Mouse (Mus musculus) heart, embryonic 11.5 days (tissue): ENCODE data around the gene Spns2. TPM values are rescaled to one million over a fixed set of nuclear protein-coding genes. Genes with fewer than 3 reads are reported as not detected.

ENCODE experiments used
- ATAC-seq: fragments of 200-750 bp; cut with Nextera tagmentation; replicated peaks from 2 replicates; pipeline ENCODE4 v1.8.0; 2017; ENCODE audit warnings: moderate library complexity; ENCODE audit not compliant: insufficient number of reproducible peaks, low FRiP score, low TSS enrichment
- H3K27ac ChIP-seq: fragments of 300-500 bp; sonication (generic); 2 replicates; pipeline ENCODE4 v1.5.1; 2014; ENCODE audit warnings: mild to moderate bottlenecking, low read depth, low read length
- H3K27me3 ChIP-seq: fragments of 300-500 bp; sonication (generic); 2 replicates; pipeline ENCODE4 v1.6.1; 2014; ENCODE audit warnings: mild to moderate bottlenecking, low read length, mixed read lengths; ENCODE audit not compliant: control insufficient read depth, insufficient read depth
- H3K36me3 ChIP-seq: fragments of 300-500 bp; sonication (generic); 2 replicates; pipeline ENCODE4 v1.6.1; 2014; ENCODE audit warnings: mild to moderate bottlenecking, low read length, moderate library complexity, mixed read lengths; ENCODE audit not compliant: control insufficient read depth, insufficient read depth
- H3K4me1 ChIP-seq: fragments of 300-500 bp; sonication (generic); 2 replicates; pipeline ENCODE4 v1.6.1; 2014; ENCODE audit warnings: low read length; ENCODE audit not compliant: control insufficient read depth, insufficient read depth
- H3K4me2 ChIP-seq: fragments of 300-500 bp; sonication (generic); 2 replicates; pipeline ENCODE4 v1.6.1; 2014; ENCODE audit warnings: mild to moderate bottlenecking, moderate library complexity
- H3K4me3 ChIP-seq: fragments of 300-500 bp; sonication (generic); 2 replicates; pipeline ENCODE4 v1.5.1; 2014; ENCODE audit warnings: low read depth, low read length
- H3K9ac ChIP-seq: fragments of 300-500 bp; sonication (generic); 2 replicates; pipeline ENCODE4 v1.6.1; 2014; ENCODE audit warnings: mild to moderate bottlenecking, low read depth, low read length, moderate library complexity
- H3K9me3 ChIP-seq: fragments of 300-500 bp; sonication (generic); replicated peaks from 2 replicates; pipeline ENCODE4 v1.6.1; 2016; ENCODE audit warnings: low read length; ENCODE audit not compliant: control insufficient read depth
- WGBS: fragments of 180-500 bp; shearing (Covaris S2); extraction: QIAGEN DNeasy Blood & Tissue Kit; methylation state at CpG from one replicate; pipeline ENCODE4 v1.1.7; 2014; ENCODE audit not compliant: insufficient replicate concordance; 5-methylcytosine and 5-hydroxymethylcytosine counted together
- polyA plus RNA-seq: library from polyadenylated mRNA; unstranded; fragments of >200 nt; fragmentation: Nextera tagmentation; extraction: Ambion mirVana; gene quantifications from 2 replicates; pipeline ENCODE4 v1.2.1, GENCODE M21; 2014

Gene Spns2
- polyA plus RNA-seq, 1 experiment from 2014 or later: 4.6 TPM

DNA sequence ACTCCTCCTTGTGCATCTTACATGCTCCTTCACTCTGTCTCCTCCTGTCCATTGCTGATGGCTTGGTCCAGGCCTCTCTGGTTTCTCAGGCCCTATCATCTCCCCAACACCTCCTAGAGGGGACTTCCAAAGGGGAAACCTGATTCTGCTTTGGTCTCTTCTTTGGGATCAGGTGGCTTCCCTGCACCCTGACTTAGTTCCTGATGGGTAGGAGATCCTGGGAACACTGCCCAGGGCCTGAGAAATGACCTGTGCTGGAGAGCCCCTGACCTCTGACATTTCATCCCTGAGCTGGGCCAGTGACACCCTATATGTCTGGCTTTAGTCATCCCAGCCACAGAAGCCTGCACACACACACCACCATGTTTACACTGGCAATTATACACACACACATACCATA lies 17.9 kb upstream of the Spns2 start:
- Histone ChIP-seq H3K27me3 (no peaks in the 10 kb centered on the region), H3K4me2 (no peak overlapping the region), H3K36me3 (no peaks in the 10 kb centered on the region), H3K9ac (no peak overlapping the region), H3K4me1 (peaks cover 14% of the 10 kb centered on the region), H3K27ac (no peak overlapping the region), H3K9me3 (no peaks in the 10 kb centered on the region), H3K4me3 (no peak overlapping the region)
- no peak for ATAC-seq

DNA sequence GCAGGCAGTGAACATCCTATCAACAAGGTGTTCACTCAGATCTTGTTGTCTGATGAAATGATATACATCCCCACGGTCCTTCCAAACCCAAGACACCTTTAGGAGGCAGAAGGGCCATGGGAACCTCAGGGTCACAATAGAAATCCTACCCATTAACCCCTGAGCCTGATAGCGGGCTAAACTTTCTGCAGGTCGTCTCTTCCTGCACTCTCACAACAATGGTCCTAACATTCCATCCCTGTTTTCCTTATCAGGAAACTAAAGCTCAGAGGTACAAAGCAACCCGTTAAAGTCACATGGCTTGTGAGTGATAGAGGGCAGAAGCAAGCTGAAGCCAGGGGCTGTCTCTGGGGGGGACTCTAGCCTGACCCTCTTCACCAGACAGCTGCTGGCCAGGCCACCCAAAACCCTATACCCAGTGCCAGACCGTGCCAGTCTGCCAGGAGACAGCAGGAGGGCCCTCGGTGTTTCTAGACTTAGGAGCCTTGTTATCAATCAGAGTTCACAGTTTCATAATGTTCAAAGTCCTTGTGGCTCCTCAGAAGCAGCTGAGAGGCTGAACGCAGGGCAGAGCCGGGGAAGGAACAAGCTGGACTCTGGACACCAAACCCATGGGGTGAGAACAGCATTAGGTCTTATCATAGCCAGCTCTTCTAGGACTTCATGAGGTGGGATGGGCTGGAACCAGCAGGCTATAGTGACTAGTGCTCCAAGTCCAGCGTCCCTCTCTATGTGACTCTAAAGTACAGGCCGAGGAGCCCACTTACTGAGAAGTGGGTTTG lies 14.5 kb upstream of the Spns2 start:
- H3K9me3 ChIP-seq: no peaks in the 10 kb centered on the region
- no peaks in the 10 kb centered on the region for H3K36me3 ChIP-seq
- no peaks in the 10 kb centered on the region for H3K27me3 ChIP-seq
- H3K4me3 ChIP-seq: no peak overlapping the region
- no peak overlapping the region for H3K4me2 ChIP-seq
- peaks cover 25% of the 10 kb centered on the region for H3K4me1 ChIP-seq
- no peak overlapping the region for H3K9ac ChIP-seq
- no peak for ATAC-seq
- no peak overlapping the region for H3K27ac ChIP-seq
- WGBS: 42% methylated on average over 10 of the region's 10 CpGs

DNA sequence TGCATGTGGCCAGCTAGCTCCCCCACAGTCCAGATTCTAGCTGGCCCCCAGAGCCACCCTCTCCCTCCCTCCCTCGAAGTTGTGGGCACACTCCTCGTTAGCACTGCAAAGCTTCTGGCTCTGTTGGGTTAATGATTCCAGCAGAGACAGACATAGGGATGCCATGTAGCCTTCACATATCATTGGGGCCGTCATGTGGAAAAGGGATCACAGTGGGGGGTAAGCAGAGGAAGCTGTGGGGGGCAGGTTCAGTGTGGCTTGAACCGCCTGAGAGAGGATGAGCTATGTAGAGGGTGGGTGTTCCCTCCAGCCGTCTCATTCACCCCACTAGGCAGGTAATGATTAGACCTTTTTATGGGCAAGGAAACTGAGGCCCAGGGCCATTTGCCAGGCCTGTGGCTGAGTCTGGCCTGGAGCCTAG lies 13.8 kb upstream of the Spns2 start:
- Histone ChIP-seq H3K4me1 (peaks cover 25% of the 10 kb centered on the region), H3K36me3 (no peaks in the 10 kb centered on the region), H3K9me3 (no peaks in the 10 kb centered on the region), H3K4me3 (no peak overlapping the region), H3K4me2 (no peak overlapping the region), H3K27me3 (no peaks in the 10 kb centered on the region), H3K9ac (no peak overlapping the region), H3K27ac (no peak overlapping the region)
- 39% methylated on average over 5 of the region's 5 CpGs for WGBS
- ATAC-seq: no peak

DNA sequence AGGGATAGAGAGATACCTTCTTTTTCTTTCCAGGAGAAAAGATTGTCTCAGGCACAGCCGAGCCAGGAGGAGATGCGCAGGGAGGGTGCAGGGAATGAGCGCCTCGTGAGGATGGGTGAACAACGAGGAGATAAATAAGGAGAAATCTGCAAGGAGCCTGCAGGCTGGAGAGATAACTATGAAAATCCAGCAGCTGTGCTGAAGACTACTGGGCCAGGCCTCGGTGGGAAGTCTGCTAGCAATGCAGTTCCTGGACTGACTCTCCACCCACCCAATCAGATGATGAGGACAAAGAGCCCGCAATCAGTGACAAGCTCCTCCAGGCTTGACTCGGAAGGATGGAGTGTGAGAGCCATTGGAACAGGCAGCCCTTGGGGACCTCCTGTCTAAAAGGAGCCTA lies 12.5 kb upstream of the Spns2 start:
- Histone ChIP-seq H3K9ac (no peak overlapping the region), H3K4me3 (no peak overlapping the region), H3K4me2 (no peak overlapping the region), H3K9me3 (no peaks in the 10 kb centered on the region), H3K27me3 (no peaks in the 10 kb centered on the region), H3K27ac (no peak overlapping the region), H3K36me3 (no peaks in the 10 kb centered on the region), H3K4me1 (peaks cover 25% of the 10 kb centered on the region)
- WGBS: 12% methylated on average over 8 of the region's 8 CpGs
- ATAC-seq: no peak

DNA sequence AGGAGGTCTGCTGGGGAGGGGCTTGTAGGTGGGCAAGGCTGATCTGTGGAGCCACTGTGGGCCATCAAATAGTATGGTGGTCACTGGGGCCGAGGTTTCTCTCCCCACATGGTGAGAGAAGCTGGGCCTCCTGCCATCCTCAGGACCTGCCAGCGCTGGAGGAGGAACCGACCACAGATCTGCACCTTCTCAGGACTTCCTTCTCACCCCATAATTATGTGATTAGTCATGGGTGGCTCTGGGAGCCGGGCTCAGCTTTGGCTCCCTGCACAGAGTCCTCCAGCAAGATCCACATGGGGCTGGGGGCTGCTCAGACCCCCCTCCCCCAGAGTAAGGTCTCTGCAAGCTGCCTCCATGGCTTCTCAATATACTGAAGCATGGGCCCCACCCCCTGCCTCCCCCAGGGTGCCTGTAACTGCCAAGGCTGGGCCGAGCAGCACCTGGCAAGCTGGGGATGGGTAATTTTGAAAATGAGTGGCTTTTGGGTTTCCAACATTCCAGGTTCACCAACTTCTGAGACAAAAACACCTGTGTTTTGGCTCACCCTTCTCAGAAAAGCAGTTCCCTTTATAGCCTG lies 11.8 kb upstream of the Spns2 start:
- no peak overlapping the region for H3K4me2 ChIP-seq
- no peaks in the 10 kb centered on the region for H3K9me3 ChIP-seq
- peaks cover 25% of the 10 kb centered on the region for H3K4me1 ChIP-seq
- no peak; the same call in 1 of the 2 replicates for ATAC-seq
- H3K4me3 ChIP-seq: no peak overlapping the region
- no peaks in the 10 kb centered on the region for H3K36me3 ChIP-seq
- H3K9ac ChIP-seq: no peak overlapping the region
- WGBS: 26% methylated on average over 5 of the region's 5 CpGs
- no peak overlapping the region for H3K27ac ChIP-seq
- H3K27me3 ChIP-seq: peaks cover under 1% of the 10 kb centered on the region; the same call in 1 of the 2 replicates

DNA sequence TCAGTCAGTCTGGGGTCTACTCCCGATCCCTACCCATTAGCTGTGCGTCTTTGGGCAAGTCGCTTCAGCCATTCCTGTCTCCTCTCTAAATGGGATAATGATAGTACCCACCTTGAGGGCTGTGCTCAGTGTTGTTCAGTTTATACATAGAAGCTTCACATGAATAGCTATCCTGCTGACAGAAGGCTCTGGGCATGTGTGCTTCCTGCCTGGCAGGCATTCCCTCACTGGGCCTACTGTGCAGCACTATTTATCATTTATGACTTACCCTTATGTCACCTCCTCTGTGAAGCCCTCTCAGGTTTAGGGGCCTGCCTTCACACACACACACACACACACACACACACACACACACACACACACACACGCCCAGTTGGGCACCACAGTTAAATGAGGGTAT lies 10.4 kb upstream of the Spns2 start:
- H3K4me2 ChIP-seq: no peak overlapping the region
- no peak overlapping the region for H3K27ac ChIP-seq
- 90% methylated on average over 4 of the region's 4 CpGs for WGBS
- no peak overlapping the region for H3K9ac ChIP-seq
- no peak for ATAC-seq
- H3K27me3 ChIP-seq: peaks cover 2% of the 10 kb centered on the region; the same call in 1 of the 2 replicates
- no peaks in the 10 kb centered on the region for H3K36me3 ChIP-seq
- no peaks in the 10 kb centered on the region for H3K9me3 ChIP-seq
- no peak overlapping the region for H3K4me3 ChIP-seq
- peaks cover 25% of the 10 kb centered on the region for H3K4me1 ChIP-seq

DNA sequence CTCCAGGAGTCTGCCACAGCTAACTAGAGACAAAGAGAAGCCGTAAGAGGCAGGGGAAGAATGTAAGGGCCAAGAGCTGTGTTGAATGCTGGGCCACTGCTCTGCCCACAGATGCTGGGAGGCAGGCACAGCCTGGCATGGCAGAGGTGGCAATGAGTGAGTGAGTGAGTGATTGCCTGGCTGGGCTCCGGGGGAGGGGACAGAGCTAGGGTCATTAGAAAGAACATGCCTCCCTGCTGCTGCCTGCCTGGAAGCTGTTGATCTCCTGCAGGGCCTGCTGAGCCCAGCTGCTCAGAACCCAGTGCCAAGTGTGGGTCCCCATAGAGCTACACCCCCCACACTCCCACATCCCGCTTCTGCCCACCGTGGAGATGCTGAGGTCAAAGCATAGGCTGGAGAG lies 7.7 kb upstream of the Spns2 start:
- ATAC-seq: no peak
- Histone ChIP-seq H3K4me2 (no peak overlapping the region), H3K4me1 (peaks cover 9% of the 10 kb centered on the region; the same call in 1 of the 2 replicates), H3K27ac (no peak overlapping the region), H3K9me3 (no peaks in the 10 kb centered on the region), H3K36me3 (no peaks in the 10 kb centered on the region), H3K9ac (no peak overlapping the region), H3K4me3 (no peak overlapping the region), H3K27me3 (peaks cover 2% of the 10 kb centered on the region; the same call in 1 of the 2 replicates)
- WGBS: 22% methylated on average over 4 of the region's 4 CpGs

DNA sequence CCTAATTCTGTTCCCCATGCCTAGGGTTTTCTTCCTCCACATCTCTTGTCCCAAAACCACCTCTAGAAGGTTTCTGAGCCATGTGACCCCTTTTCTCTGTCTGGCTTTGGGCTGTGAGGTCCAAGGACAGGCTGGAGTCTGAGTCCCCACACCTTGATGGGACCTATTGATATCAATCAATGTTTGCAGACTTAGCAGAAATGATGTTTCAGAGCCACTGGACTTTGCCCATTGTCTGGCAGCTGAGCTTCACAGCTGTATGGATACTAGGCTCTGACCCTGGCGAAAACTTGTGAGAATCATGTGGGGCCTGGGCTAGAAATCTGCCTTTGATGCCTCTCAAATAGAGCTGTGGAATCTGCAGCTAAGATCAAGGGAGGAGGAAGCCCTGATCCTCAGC lies 7.1 kb upstream of the Spns2 start:
- Histone ChIP-seq H3K27me3 (peaks cover 4% of the 10 kb centered on the region; the same call in 1 of the 2 replicates), H3K27ac (no peak overlapping the region), H3K4me3 (no peak overlapping the region), H3K4me2 (no peak overlapping the region), H3K9ac (no peak overlapping the region), H3K36me3 (no peaks in the 10 kb centered on the region), H3K4me1 (peaks cover 4% of the 10 kb centered on the region; the same call in 1 of the 2 replicates), H3K9me3 (no peaks in the 10 kb centered on the region)
- 31% methylated on average over 1 of the region's 1 CpGs for WGBS
- ATAC-seq: no peak

DNA sequence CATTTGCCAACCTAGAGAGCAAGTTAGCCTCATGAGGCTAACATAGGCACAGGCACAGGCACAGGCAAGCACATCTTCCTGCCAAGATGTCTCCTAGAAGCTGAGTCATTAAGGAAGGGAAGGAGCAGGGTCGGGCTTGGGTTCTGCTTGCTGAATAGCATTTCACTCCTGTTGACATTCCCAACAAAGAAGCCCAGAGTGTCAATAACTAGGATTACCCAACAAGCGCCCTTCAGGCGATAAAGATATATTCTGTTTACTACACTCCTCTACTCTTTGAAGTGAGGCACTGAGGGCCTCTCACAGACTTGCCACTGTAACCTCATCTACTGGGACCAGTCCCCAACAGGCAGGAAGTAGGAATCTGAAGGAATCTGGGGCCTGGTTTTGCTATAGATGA lies 6.4 kb upstream of the Spns2 start:
- Histone ChIP-seq H3K4me2 (no peak overlapping the region), H3K4me1 (no peaks in the 10 kb centered on the region), H3K9ac (no peak overlapping the region), H3K9me3 (no peaks in the 10 kb centered on the region), H3K4me3 (no peak overlapping the region), H3K27ac (no peak overlapping the region), H3K27me3 (peaks cover 6% of the 10 kb centered on the region), H3K36me3 (no peaks in the 10 kb centered on the region)
- WGBS: 74% methylated on average over 3 of the region's 3 CpGs
- no peak for ATAC-seq
